Mouse (Mus musculus) stomach, embryonic 16.5 days (tissue): ENCODE measurements around the gene Hoxc11. TPM values are rescaled to one million over a fixed set of nuclear protein-coding genes. Genes with fewer than 3 reads are reported as not detected.

Experiments used
- ATAC-seq: fragments of 200-750 bp; cut with Nextera tagmentation; 2 replicates; pipeline ENCODE4 v1.8.0; 2017; ENCODE audit warnings: moderate number of reproducible peaks, moderate TSS enrichment; ENCODE audit not compliant: insufficient read depth, low FRiP score
- H3K27ac ChIP-seq: fragments of 300-500 bp; sonication (generic); 2 replicates; pipeline ENCODE4 v1.5.1; 2014; ENCODE audit warnings: low read length
- H3K27me3 ChIP-seq: fragments of 300-500 bp; sonication (generic); 2 replicates; pipeline ENCODE4 v1.6.1; 2014; ENCODE audit warnings: low read length, control low read depth, mixed read lengths; ENCODE audit not compliant: control insufficient read depth, insufficient read depth
- H3K36me3 ChIP-seq: fragments of 300-500 bp; sonication (generic); 2 replicates; pipeline ENCODE4 v1.6.1; 2014; ENCODE audit warnings: low read length; ENCODE audit not compliant: control insufficient read depth, insufficient read depth
- H3K4me1 ChIP-seq: fragments of 300-500 bp; sonication (generic); 2 replicates; pipeline ENCODE4 v1.6.1; 2014; ENCODE audit warnings: low read length, control low read depth, mixed read lengths; ENCODE audit not compliant: control insufficient read depth, insufficient read depth
- H3K4me2 ChIP-seq: fragments of 300-500 bp; sonication (generic); 2 replicates; pipeline ENCODE4 v1.6.1; 2014; ENCODE audit warnings: low read depth, low read length, mixed read lengths
- H3K4me3 ChIP-seq: fragments of 300-500 bp; sonication (generic); replicated peaks from 2 replicates; pipeline ENCODE4 v1.5.1; 2014; ENCODE audit warnings: mild to moderate bottlenecking, low read length
- H3K9ac ChIP-seq: fragments of 300-500 bp; sonication (generic); 2 replicates; pipeline ENCODE4 v1.6.1; 2014; ENCODE audit warnings: low read length
- H3K9me3 ChIP-seq: fragments of 300-500 bp; sonication (generic); replicated peaks from 2 replicates; pipeline ENCODE4 v1.6.1; 2016; ENCODE audit warnings: low read length, control low read depth; ENCODE audit not compliant: control insufficient read depth
- WGBS: fragments of 180-500 bp; shearing (Covaris S2); extraction: QIAGEN DNeasy Blood & Tissue Kit; methylation state at CpG from one replicate; pipeline ENCODE4 v1.1.7; 2014; 5-methylcytosine and 5-hydroxymethylcytosine counted together
- polyA plus RNA-seq: library from polyadenylated mRNA; unstranded; fragments of >200 nt; fragmentation: Nextera tagmentation; extraction: Ambion mirVana; gene quantifications from 2 replicates; pipeline ENCODE4 v1.2.1, GENCODE M21; 2015

The Hoxc11 gene
- polyA plus RNA-seq, 1 experiment from 2014 or later = not detected

DNA sequence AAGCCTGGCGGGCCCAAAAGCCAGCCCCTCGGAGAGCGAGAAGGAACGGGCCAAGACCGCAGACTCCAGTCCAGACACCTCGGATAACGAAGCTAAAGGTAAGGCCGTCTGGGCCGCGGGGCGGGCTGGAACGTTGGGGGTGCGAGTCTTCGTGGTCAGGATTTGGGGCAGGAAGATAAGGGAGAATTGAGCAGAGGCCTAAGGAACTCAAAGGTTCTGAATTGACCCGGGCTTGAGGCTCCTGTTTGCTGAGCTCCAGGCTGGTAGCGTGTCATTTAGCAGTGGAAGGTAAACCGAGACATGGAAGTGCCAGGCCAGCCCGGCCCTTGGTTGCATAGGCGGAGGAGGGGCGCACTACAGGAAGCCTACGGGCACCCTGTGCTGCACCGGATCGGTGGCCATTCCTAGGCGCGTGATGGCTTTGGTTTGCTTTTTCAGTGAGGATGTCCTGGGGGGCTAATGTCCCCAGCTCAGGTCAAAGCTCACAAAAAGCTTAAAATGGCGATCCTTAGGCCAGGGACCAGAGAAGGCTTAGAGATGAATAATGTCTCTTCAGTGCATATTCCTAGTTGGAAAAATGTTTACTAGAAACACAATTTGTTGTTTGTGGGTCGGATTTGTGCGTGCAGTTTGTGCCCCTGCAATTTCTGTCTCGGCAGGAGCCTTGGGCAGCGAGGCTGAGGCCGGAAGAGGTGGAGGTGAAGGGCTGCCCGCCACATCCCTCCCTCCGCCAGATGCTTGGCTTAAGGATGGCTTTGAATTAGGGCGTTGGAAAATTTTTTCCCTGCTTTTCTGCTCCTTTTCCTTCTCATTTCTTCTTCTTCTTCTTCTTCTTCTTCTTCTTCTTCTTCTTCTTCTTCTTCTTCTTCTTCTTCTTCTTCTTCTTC is 13.5 kb downstream of the Hoxc11 start:
- no peaks in the 10 kb centered on the region for H3K4me1 ChIP-seq
- no peaks in the 10 kb centered on the region for H3K9me3 ChIP-seq
- peaks cover 95% of the 10 kb centered on the region for H3K27me3 ChIP-seq
- 3% methylated on average over 34 of the region's 34 CpGs for WGBS
- no peak overlapping the region for H3K4me2 ChIP-seq
- ATAC-seq = no peak
- no peaks in the 10 kb centered on the region for H3K36me3 ChIP-seq
- no peak overlapping the region for H3K4me3 ChIP-seq
- no peak overlapping the region for H3K27ac ChIP-seq
- no peak overlapping the region for H3K9ac ChIP-seq

DNA sequence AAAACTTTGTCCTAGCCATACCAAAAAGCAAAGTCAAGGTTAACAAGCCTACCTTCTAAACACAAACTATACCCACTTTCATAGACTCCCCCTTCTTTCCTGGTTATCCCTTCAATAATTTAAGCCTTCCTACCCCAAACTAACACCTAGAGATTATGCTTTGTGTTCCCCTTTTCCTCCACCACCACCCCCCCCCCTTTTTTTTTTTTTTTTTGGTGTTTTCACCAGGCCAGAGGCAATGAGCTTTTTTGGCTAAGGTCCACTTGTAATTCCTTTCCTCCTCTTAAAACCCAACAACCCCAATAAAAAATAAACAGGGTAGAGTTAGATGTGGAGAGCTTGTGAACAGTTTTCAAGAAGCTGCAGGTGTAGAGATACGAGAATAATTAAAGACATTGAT is 15.1 kb downstream of the Hoxc11 start:
- H3K4me3 ChIP-seq = no peak overlapping the region

DNA sequence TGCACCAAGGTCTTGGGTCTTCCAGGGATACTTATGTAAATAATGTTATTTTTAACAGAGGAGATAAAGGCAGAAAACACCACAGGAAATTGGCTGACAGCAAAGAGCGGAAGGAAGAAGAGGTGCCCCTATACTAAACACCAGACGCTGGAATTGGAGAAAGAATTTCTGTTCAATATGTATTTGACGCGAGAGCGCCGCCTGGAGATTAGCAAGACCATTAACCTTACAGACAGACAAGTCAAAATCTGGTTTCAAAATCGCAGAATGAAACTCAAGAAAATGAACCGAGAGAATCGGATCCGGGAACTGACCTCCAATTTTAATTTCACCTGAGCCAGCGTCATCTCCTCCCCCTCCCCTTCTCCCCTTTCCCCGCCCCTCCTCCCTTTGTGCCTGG is 16.5 kb downstream of the Hoxc11 start:
- Histone ChIP-seq H3K4me3 (no peak overlapping the region), H3K9me3 (no peaks in the 10 kb centered on the region), H3K27ac (no peak overlapping the region), H3K4me2 (no peak overlapping the region), H3K36me3 (no peaks in the 10 kb centered on the region), H3K27me3 (peaks cover 93% of the 10 kb centered on the region), H3K4me1 (no peaks in the 10 kb centered on the region), H3K9ac (no peak overlapping the region)
- ATAC-seq = no peak
- 2% methylated on average over 12 of the region's 12 CpGs for WGBS

More for the DNA sequence above, 15.1 kb downstream of the Hoxc11 start:
- Histone ChIP-seq H3K27ac (no peak overlapping the region), H3K27me3 (peaks cover 96% of the 10 kb centered on the region), H3K4me2 (no peak overlapping the region), H3K9ac (no peak overlapping the region), H3K36me3 (no peaks in the 10 kb centered on the region), H3K4me1 (no peaks in the 10 kb centered on the region), H3K9me3 (no peaks in the 10 kb centered on the region)
- no peak for ATAC-seq
- WGBS = 47% methylated on average over 1 of the region's 1 CpGs

DNA sequence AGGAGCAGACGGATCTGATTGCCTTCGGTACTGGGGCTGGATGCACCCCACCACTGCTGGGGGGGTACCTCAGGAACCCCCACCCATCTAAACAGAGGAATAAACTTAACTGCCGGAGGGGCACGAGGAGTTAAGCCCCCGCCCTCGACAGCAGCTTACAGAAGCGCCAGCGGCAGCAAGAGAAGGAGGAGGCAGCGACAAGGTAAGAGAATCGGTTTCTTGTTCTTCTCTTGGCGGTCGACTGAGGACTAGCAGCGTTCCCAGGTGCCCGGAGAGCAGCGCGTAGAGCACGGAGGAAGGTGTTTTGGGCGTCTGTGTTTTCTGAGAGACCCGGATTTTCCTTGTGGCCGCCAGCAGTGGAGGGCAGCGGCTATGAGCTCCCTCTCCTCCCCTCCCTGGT is 18.0 kb downstream of the Hoxc11 start:
- Histone ChIP-seq H3K4me3 (no peak overlapping the region), H3K27ac (no peak overlapping the region), H3K27me3 (peaks cover 90% of the 10 kb centered on the region), H3K9me3 (no peaks in the 10 kb centered on the region), H3K4me1 (0 out of 2 replicates have a peak, but pooled peaks cover 3% of the 10 kb centered on the region), H3K4me2 (no peak overlapping the region), H3K9ac (no peak overlapping the region), H3K36me3 (no peaks in the 10 kb centered on the region)
- no peak for ATAC-seq
- 3% methylated on average over 21 of the region's 21 CpGs for WGBS

DNA sequence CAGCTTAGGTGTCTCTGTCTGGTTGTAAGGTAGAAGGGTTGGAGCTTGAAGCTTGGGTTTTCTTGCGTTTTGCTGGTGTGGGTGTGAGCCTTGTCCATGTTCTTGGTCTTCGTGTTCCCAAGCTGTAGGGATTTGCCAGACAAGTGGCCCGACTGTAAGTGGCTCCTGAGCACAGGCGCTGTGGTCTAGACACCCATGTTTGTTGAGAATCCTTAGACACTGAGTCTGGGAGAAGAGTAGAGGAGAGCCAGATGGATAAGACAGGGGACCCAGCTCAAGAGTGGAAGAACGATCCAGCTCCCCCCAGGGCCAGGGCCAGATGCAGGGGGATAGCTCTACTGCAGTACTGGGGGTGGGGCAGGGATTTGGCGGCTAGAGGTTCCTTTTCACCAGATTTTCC is 18.5 kb downstream of the Hoxc11 start:
- H3K9ac ChIP-seq = no peak overlapping the region
- peaks cover 90% of the 10 kb centered on the region for H3K27me3 ChIP-seq
- no peak overlapping the region for H3K4me3 ChIP-seq
- no peak overlapping the region for H3K4me2 ChIP-seq
- WGBS = 3% methylated on average over 6 of the region's 6 CpGs
- no peak overlapping the region for H3K27ac ChIP-seq
- 0 out of 2 replicates have a peak, but pooled peaks cover 3% of the 10 kb centered on the region for H3K4me1 ChIP-seq
- no peak for ATAC-seq
- no peaks in the 10 kb centered on the region for H3K36me3 ChIP-seq
- no peaks in the 10 kb centered on the region for H3K9me3 ChIP-seq

DNA sequence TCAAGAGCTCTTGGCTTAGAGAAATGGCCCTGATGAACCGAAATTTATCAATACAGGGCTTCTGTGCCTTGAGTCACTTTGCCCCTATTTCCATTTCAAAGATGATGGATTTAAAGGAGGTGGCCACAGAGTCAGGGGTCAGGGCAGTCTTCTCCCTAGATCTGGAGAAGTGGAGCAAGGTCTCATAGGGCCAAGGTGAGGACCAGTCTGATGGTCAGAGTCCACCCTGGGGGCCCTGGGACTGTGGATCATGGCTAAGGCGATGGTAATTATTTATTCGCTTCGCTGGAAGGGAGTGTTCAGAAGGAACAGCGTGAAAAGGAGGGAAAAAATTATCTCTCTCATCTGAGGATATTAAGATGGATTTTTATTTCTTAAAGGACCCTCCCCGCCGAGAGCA is 20.8 kb downstream of the Hoxc11 start:
- Histone ChIP-seq H3K4me2 (no peak overlapping the region), H3K9ac (no peak overlapping the region), H3K27me3 (peaks cover 93% of the 10 kb centered on the region), H3K9me3 (no peaks in the 10 kb centered on the region), H3K4me3 (no peak overlapping the region), H3K4me1 (0 out of 2 replicates have a peak, but pooled peaks cover 3% of the 10 kb centered on the region), H3K36me3 (no peaks in the 10 kb centered on the region), H3K27ac (no peak overlapping the region)
- 7% methylated on average over 7 of the region's 7 CpGs for WGBS
- no peak for ATAC-seq

DNA sequence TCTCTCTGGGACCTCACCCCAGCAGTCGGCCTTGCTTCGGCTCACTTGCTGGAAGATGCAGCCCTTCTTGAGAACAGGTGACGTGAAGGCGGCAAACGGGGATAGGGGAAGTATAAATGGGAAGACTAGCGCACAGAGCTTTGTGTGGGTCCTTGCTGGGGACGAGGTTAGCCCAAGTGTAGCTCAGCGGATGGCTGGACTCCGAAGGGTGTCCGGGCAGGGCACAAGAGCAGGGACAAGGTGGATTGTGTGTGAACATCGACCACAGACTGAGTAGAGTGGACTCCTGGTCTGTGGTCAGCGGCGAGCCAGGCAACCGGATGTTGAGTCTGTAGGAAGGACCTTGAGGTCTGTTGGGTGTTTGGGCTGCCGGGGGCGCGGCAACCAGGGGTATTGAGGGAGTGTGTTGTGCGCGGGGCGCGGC is 21.5 kb downstream of the Hoxc11 start:
- H3K4me2 ChIP-seq = no peak overlapping the region
- H3K27ac ChIP-seq = no peak overlapping the region
- ATAC-seq = no peak
- no peaks in the 10 kb centered on the region for H3K9me3 ChIP-seq
- H3K9ac ChIP-seq = no peak overlapping the region
- no peak overlapping the region for H3K4me3 ChIP-seq
- no peaks in the 10 kb centered on the region for H3K36me3 ChIP-seq
- peaks cover 91% of the 10 kb centered on the region for H3K27me3 ChIP-seq
- 2% methylated on average over 21 of the region's 21 CpGs for WGBS
- H3K4me1 ChIP-seq = 0 out of 2 replicates have a peak, but pooled peaks cover 3% of the 10 kb centered on the region

DNA sequence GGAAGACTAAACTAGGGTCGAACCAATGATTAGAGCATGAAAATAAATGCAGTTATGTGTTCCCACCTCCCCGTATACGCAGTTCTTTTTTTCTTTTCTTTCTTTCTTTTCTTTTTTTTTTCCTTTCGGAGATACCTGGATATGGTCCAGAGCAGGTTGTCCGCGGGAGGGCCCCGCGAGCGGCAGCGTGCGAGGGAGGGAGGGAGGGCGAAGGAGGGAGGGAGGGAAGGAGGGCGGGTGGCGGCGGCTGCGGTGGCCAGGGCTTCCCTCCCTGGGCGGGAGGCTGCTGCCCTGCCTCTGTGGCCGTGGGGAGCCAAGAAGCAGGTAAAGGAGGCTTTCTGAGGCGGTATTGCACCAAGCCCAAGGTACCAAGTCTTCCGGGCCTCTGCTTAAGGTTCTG is 21.9 kb downstream of the Hoxc11 start, which contains the start of gene Hoxc9:
TSS of gene Hoxc9 (plus strand) at position 269 of the 400 bp plus-strand sequence.
- no peak within 1 kb of the TSS for H3K9ac ChIP-seq
- peak within 1 kb of the TSS; percentile 25 for H3K4me3 ChIP-seq
- no peak for ATAC-seq
- peaks cover 90% of the 10 kb centered on the region for H3K27me3 ChIP-seq
- H3K27ac ChIP-seq = no peak within 1 kb of the TSS
- peak within 1 kb of the TSS; percentile 27; the same call in 1 of the 2 replicates for H3K4me2 ChIP-seq
- no peaks in the 10 kb centered on the region for H3K36me3 ChIP-seq
- 0 out of 2 replicates have a peak, but pooled peaks cover 3% of the 10 kb centered on the region for H3K4me1 ChIP-seq
- 2% methylated on average over 20 of the region's 20 CpGs for WGBS
- no peaks in the 10 kb centered on the region for H3K9me3 ChIP-seq

DNA sequence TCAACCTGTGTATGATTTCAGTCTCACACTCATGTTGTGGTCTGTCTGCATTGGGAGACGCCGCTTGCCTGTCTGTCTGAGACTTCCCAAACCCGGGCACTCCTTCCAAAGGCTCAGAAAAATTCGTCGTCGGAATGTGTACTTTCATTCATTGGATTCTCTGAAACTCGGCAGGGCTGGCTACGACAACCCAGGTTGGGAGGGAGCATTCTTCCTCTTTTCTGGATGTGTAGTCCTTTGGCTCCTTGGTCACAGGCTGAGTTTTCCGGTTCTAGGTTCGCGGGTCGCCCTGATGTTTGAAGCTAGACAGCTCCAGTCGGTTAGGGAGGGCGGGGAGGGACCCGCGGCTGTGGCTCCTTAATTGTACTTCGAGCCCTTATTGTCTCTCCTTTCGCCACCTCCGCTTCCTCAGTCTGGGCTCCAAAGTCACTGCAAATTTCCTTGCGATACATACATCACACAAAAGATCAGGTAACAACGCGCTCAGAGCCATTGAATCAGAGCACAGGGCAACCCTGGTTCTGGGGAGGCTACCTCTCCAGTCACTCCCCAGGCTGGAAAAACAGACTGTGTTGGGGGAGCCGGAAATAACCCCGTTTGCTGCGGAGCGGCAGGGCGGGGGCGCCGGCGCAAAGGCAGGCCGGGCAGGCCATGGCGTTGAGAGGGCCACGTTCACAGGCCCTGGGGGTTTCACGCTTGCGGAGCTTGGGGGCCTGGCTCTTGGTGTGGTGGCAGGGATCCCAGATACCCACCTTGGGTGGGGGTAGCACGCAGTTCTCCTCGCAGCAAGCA is 22.6 kb downstream of the Hoxc11 start:
- Histone ChIP-seq H3K4me1 (0 out of 2 replicates have a peak, but pooled peaks cover 3% of the 10 kb centered on the region), H3K4me3 (peak overlapping the region; percentile 25), H3K27ac (no peak overlapping the region), H3K36me3 (no peaks in the 10 kb centered on the region), H3K27me3 (peaks cover 90% of the 10 kb centered on the region), H3K4me2 (peak overlapping the region; percentile 27; the same call in 1 of the 2 replicates), H3K9ac (no peak overlapping the region), H3K9me3 (no peaks in the 10 kb centered on the region)
- 1% methylated on average over 37 of the region's 37 CpGs for WGBS
- no peak for ATAC-seq
